Mouse (Mus musculus) heart, adult 2 months (tissue): ENCODE results near the gene Hoga1.

Experiments used
- CTCF ChIP-seq: fragments of 200-600 bp; IDR thresholded peaks from 2 replicates; pipeline ENCODE4 v1.8.1; 2022; ENCODE audit warnings: antibody characterized with exemption, mild to moderate bottlenecking, moderate library complexity
- POLR2A ChIP-seq: fragments of 200-500 bp; IDR thresholded peaks from 2 replicates; pipeline ENCODE4 v1.6.1; 2011; ENCODE audit warnings: mild to moderate bottlenecking, low read depth, low read length, control low read depth; ENCODE audit not compliant: insufficient read depth

GRCm38 (mm10) chr19:42034881-42035455 lies 10.4 kb upstream of the Hoga1 start:
- TF ChIP-seq CTCF (no peak), POLR2A (no peak)
